In genomic region chr5:105496133-105496532, GRCm38 (mm10) we compare ENCODE assay signal across 14 mouse cellular contexts. TPM values are rescaled to one million over a fixed set of nuclear protein-coding genes. Genes with fewer than 3 reads are reported as not detected.
DNase-seq lines count a peak whose midpoint lies in the region; TF ChIP-seq lines count a peak whose summit lies in the region.
"Had no signal": no experiment of that assay in that cellular context is flagged by ENCODE, and none has a peak within 500 bp of the region (broad histone marks: within the 10 kb centered on the region; RNA-seq: fewer than 3 reads in every experiment).

No protein-coding gene starts in this region.

- H3K36me3 ChIP-seq in macrophage (ENCODE audit: inconsistent target): no peaks in the 10 kb centered on the region
- H3K36me3 ChIP-seq: embryonic facial prominence, embryonic 12.5 days; hindbrain, embryonic 15.5 days had no signal

- no peak for TF ChIP-seq POLR2A in brain, embryonic 14.5 days (IDR thresholded peaks at IDR 0.05; ENCODE audit: borderline replicate concordance, extremely low read depth, insufficient read depth, insufficient read length, poor library complexity, severe bottlenecking)

- no peaks in the 10 kb centered on the region for H3K79me2 ChIP-seq in macrophage (ENCODE audit: inconsistent target)

- 54% methylated on average over 4 of the region's 4 CpGs for WGBS in macrophage (ENCODE audit: missing documents)

- peak overlapping the region; percentile 61 for H3K27ac ChIP-seq in macrophage
- H3K27ac ChIP-seq: embryonic facial prominence, embryonic 12.5 days; hindbrain, embryonic 15.5 days had no signal

- no peak for TF ChIP-seq CTCF in brain, embryonic 14.5 days (IDR thresholded peaks at IDR 0.05; ENCODE audit: borderline replicate concordance, extremely low read depth, insufficient read depth, insufficient read length)

- 0 out of 2 replicates have a peak overlapping the region, but pooled peaks have one; percentile 19 for H3K4me3 ChIP-seq in macrophage (ENCODE audit: inconsistent target)

- DNase-seq in lung, adult 18-20 months: peak; percentile 32 to 62
- no peak for DNase-seq in lung, postnatal 10 days
- DNase-seq in 416B (ENCODE audit: low read depth): peak; percentile 53
- DNase-seq in brain, embryonic 14.5 days (ENCODE audit: low read depth): peak; percentile 31
- DNase-seq in layer of hippocampus, adult 18-20 months (ENCODE audit: low spot score in 2 of 2): no peak
- DNase-seq in left cerebral cortex, postnatal 4 days: no peak
- DNase-seq: adrenal gland, postnatal 36 days; cerebellum, postnatal 14 days; gastrocnemius, adult 2 months; layer of hippocampus, adult 9-11 months; right cerebral cortex, postnatal 14 days had no signal

- intact Hi-C loops in left cerebral cortex, postnatal 4 days (cut with DNase I): loop anchor here (5.0 kb wide), 1 partner anchor 371 kb away; no protein-coding TSS in a partner anchor

RNA-seq across cellular contexts. Expression of gene Lrrc8c, which starts 23.1 kb away (rescaled TPM):
- polyA plus RNA-seq in brain, embryonic 14.5 days (2012; rRNA removed): 8.9 and 14.8 TPM in 2 replicates
- 10 to 100 TPM in 20 of 26 experiments, 1 to 10 TPM in 6; 4.9 to 95.4 (median 17.8) TPM for total RNA-seq in macrophage (2018; cell fraction: chromatin; rRNA removed)
- 10 to 100 TPM in 21 of 26 experiments, 1 to 10 TPM in 5; 8.1 to 51.3 (median 19.6) TPM for total RNA-seq in macrophage (2018; cell fraction: cytosol; rRNA removed)
- 10 to 100 TPM in 25 of 26 experiments, 1 to 10 TPM in 1; 9.1 to 91.4 (median 28.1) TPM for total RNA-seq in macrophage (2018; cell fraction: nucleus; rRNA removed)
- 6.3 to 7.5 TPM (median 6.9 TPM) in 3 replicates for polyA plus RNA-seq in macrophage (2018)
- total RNA-seq in layer of hippocampus, adult 18-20 months (2021): 10 to 100 TPM; 29.8 to 35.1 TPM
- 10 to 100 TPM; 24.3 to 27.2 TPM for total RNA-seq in left cerebral cortex, postnatal 4 days (2021)

Comparison
In these comparisons a context has a peak if more than half of its experiments do, and no peak if none do; other contexts are left out.
1. DNase-seq: peak in lung, adult 18-20 months (2 of 2), 416B (single experiment) and brain, embryonic 14.5 days (single experiment); none in lung, postnatal 10 days (single experiment), layer of hippocampus, adult 18-20 months (0 of 2) and left cerebral cortex, postnatal 4 days (single experiment).